Mouse (Mus musculus): ENCODE data around the gene Gm3404.
"Not testable (repeated sequence)": the region's sequence is repeated elsewhere in the genome, so short reads cannot be mapped to it uniquely, and the experiment has no call there.

The Gm3404 gene

DNA sequence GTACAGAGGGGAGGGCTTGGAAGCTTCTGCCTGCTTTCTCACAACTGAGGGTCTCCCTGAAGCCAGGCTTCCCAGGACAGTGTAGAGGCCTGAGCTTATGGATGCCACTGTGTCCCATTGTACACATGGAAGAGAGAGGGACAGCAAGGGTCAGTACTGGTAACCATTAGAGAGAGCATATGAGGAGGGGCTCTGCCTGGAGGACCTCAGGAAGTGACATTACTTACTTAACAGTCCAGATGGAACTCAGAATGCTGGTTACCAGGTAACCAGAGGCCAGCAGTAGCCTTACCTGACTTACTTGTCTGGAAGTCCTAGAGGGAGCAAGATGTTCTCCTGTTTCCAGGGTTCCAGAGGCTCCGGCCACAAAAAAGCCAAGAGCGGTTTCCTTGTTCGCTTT is at the start of gene Gm3404:
TSS of gene Gm3404 (plus strand) at position 301 of the 400 bp plus-strand sequence.
- DNase-seq (ENCODE audit: low spot score) = not testable (repeated sequence)

DNA sequence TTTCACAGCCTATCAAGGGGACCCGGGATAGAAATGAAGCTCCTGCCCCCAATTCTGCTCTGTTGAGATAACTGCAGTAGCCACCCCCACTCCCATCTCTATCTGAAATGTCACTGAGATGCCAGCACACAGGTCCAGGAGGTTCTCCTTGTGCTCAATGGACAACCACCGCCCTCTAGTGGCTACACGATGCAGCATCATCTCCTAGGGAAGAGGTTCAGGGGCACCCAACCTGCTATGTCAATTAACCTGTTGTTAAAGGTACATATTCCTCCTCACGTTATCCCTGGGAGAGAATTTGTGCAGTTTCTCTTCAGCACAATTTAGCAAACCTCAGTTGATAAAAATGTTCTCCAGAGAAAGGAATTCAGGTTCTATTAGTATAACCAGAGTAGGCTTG is 46.0 kb upstream of the Gm3404 start:
- DNase-seq (ENCODE audit: low spot score) = not testable (repeated sequence)

- DNase-seq (ENCODE audit: low spot score) = not testable (repeated sequence)
Observed at GRCm38 (mm10) chr5:146481665-146482064, 43.9 kb upstream of the Gm3404 start, which contains the start of gene Gm6408. TSS of gene Gm6408 (plus strand) at chr5:146481965.

- not testable (repeated sequence) for DNase-seq (ENCODE audit: low spot score)
Observed at GRCm38 (mm10) chr5:146488959-146489358, 36.6 kb upstream of the Gm3404 start.

DNA sequence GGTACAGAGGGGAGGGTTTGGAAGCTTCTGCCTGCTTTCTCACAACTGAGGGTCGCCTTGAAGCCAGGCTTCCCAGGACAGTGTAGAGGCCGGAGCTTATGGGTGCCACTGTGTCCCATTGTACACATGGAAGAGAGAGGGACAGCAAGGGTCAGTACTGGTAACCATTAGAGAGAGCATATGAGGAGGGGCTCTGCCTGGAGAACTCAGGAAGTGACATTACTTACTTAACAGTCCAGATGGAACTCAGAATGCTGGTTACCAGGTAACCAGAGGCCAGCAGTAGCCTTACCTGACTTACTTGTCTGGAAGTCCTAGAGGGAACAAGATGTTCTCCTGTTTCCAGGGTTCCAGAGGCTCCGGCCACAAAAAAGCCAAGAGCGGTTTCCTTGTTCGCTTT is 34.5 kb upstream of the Gm3404 start, which contains the start of gene Gm6370:
TSS of gene Gm6370 (plus strand) at position 301 of the 400 bp plus-strand sequence.
- DNase-seq (ENCODE audit: low spot score) = not testable (repeated sequence)

DNA sequence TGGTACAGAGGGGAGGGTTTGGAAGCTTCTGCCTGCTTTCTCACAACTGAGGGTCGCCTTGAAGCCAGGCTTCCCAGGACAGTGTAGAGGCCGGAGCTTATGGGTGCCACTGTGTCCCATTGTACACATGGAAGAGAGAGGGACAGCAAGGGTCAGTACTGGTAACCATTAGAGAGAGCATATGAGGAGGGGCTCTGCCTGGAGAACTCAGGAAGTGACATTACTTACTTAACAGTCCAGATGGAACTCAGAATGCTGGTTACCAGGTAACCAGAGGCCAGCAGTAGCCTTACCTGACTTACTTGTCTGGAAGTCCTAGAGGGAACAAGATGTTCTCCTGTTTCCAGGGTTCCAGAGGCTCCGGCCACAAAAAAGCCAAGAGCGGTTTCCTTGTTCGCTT is 23.5 kb upstream of the Gm3404 start, which contains the start of gene 4930449I24Rik:
TSS of gene 4930449I24Rik (plus strand) at position 301 of the 400 bp plus-strand sequence.
- DNase-seq (ENCODE audit: low spot score) = not testable (repeated sequence)

DNA sequence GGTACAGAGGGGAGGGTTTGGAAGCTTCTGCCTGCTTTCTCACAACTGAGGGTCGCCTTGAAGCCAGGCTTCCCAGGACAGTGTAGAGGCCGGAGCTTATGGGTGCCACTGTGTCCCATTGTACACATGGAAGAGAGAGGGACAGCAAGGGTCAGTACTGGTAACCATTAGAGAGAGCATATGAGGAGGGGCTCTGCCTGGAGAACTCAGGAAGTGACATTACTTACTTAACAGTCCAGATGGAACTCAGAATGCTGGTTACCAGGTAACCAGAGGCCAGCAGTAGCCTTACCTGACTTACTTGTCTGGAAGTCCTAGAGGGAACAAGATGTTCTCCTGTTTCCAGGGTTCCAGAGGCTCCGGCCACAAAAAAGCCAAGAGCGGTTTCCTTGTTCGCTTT is 11.8 kb upstream of the Gm3404 start, which contains the start of gene Gm3402:
TSS of gene Gm3402 (plus strand) at position 301 of the 400 bp plus-strand sequence.
- not testable (repeated sequence) for DNase-seq (ENCODE audit: low spot score)

DNA sequence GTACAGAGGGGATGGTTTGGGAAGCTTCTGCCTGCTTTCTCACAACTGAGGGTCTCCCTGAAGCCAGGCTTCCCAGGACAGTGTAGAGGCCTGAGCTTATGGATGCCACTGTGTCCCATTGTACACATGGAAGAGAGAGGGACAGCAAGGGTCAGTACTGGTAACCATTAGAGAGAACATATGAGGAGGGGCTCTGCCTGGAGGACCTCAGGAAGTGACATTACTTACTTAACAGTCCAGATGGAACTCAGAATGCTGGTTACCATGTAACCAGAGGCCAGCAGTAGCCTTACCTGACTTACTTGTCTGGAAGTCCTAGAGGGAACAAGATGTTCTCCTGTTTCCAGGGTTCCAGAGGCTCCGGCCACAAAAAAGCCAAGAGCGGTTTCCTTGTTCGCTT is 11.7 kb downstream of the Gm3404 start, which contains the start of gene Gm3409:
TSS of gene Gm3409 (plus strand) at position 301 of the 400 bp plus-strand sequence.
- not testable (repeated sequence) for DNase-seq (ENCODE audit: low spot score)

GRCm38 (mm10) chr5:146555836-146556235 is 30.2 kb downstream of the Gm3404 start, which contains the start of gene Gm3415:
TSS of gene Gm3415 (plus strand) at chr5:146556136.
- not testable (repeated sequence) for DNase-seq (ENCODE audit: low spot score)

DNA sequence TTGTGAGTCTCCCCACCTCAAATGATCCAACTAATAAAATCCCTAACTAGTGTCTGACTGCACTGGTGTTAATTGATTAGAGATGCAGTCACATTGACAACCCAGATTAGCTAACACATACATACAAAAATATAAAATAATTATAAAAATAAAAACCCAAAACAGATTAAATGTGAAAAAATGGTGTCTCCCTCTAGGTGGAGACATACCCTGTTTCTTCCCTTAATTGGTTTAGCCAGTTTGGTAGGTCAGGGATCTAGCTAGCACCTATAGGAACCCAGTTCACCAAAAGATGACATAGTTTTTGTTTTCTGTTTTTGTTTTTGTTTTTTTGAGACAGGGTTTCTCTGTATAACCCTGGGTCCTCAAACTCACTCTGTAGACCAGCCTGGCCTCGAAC is 38.7 kb downstream of the Gm3404 start:
- no peak for DNase-seq (ENCODE audit: low spot score)

DNA sequence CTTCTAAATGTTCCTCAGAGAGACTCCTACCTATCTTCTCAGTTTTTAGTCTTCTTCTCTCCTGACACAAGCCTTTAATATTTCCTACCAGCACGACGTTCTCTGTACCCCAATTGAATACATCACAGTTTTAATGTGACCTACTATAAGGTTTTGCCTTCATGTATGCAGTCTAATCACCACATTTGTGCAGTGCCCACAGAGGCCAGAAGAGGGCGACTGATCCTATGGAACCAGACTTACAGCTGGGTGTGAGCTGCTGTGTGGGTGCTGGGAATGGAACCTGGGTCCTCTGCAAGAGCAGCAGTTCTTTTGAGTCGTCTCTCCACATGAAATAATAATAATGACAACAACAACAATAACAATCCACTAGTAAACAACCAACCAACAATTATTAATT is 41.5 kb downstream of the Gm3404 start:
- no peak for DNase-seq (ENCODE audit: low spot score)

GRCm38 (mm10) chr5:146570179-146570578 is 44.6 kb downstream of the Gm3404 start:
- DNase-seq (ENCODE audit: low spot score) = not testable (repeated sequence)

DNA sequence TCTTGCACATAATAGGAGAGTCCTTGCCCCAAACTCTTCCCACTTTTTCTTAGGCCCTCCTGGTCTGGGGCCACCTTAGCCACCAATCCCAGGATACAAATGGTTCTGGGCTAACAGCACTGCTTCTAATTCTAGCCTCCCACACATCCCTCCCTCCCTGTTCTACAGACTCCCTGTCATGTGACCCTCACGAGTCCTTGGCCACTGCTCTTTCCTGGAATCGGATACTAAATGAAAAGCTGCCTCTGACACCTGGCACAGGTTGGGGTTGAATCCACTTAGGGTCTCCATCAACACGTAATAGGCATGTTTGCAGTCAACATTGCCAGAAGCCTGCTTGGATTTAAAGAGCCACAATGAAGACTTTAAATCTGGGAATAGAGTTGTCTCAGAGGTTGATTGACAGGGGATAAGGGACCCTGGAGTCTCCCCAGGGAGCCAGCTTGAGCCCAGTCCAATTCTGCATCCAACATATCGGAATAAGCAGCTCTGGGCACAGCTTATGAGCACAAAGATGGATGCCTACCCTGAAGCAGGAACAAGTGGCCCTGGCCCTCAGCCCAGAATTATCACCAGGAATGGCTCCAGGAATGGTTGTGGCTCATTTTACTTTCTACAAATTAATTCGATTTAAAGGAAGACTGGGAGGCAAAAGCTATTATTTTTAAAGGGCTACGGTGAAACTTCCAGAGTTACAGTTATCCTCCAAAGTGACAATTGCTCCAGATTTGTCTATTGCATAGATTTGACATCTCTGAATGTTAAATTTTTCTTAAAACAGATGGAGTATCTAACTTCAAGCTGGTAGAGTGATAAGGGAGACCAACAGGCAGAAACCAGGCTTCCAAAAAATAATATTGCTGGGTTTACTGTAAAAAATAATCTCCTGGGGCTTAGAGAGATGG is 46.5 kb downstream of the Gm3404 start:
- DNase-seq (ENCODE audit: low spot score) = not testable (repeated sequence)

GRCm38 (mm10) chr5:146572735-146573042 is 47.1 kb downstream of the Gm3404 start:
- DNase-seq (ENCODE audit: low spot score) = not testable (repeated sequence)

- DNase-seq (ENCODE audit: low spot score) = no peak
Observed at GRCm38 (mm10) chr5:146576668-146577067, 51.1 kb downstream of the Gm3404 start.

Data from yolk sac, embryonic 10.5 days (tissue).